Mouse (Mus musculus): Measurements from ENCODE around the gene Sult6b2. TPM values are rescaled to one million over a fixed set of nuclear protein-coding genes. Genes with fewer than 3 reads are reported as not detected.

Sult6b2 gene
- polyA plus RNA-seq, 1 experiment from 2014 or later = 53.2 TPM

DNA sequence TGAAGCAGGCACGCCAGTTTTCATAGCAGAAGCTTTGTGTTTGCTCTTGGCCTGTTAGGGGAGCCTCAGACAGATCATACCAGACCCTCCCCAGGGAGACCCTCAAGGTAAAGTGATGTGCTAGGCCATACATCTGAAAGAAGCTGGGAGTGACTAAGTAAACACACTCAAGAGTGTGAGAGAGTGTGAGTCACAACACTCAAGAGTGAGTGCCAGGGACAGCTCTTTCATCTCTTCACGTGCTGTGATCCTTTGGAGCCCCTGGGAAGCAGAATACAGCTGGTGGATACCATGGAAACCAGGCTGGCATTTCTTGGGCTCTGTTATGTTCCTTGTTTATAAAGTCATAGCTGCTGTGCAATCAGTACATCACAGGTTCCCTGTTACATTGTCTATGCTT lies 39.4 kb downstream of the Sult6b2 start:
- no peak for ATAC-seq
- H3K4me2 ChIP-seq (replicated peaks; ENCODE audit: low read depth) = no peak overlapping the region
- no peak overlapping the region for H3K9ac ChIP-seq (ENCODE audit: low read depth, low read length)
- WGBS = 77% methylated on average over 2 of the region's 2 CpGs
- H3K4me3 ChIP-seq (ENCODE audit: low read depth, low read length) = no peak overlapping the region
- TF ChIP-seq CTCF (IDR thresholded peaks at IDR 0.05; ENCODE audit: low read depth) = no peak
- H3K36me3 ChIP-seq (ENCODE audit: control insufficient read depth, insufficient read depth) = peaks cover 72% of the 10 kb centered on the region
- no peak overlapping the region for H3K27ac ChIP-seq (ENCODE audit: low read depth, low read length)
- no peaks in the 10 kb centered on the region for H3K9me3 ChIP-seq (ENCODE audit: control insufficient read depth)
- H3K4me1 ChIP-seq (replicated peaks; ENCODE audit: control insufficient read depth, insufficient read depth, low read length) = no peaks in the 10 kb centered on the region
- no peaks in the 10 kb centered on the region for H3K27me3 ChIP-seq (replicated peaks; ENCODE audit: control insufficient read depth, insufficient read depth, low read length)

DNA sequence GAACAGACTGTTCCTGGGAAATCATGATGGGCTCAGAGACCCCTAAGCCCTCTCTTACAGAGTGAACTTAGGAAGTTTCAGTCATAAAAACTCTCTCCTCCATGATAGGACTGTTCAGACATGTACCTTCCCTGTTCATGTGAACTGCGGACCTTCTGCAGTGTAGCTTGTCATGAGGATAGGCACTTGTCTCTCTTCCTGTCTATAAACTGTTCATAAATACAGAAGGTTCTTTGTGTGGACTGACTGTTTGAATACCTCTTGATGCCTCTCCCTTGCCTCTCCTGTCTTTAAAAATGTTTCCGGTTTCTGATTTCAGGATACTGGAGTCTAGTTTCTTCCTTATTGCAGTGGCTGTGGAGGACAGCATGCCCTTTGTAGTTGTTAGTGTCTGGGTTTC lies 44.7 kb downstream of the Sult6b2 start:
- Histone ChIP-seq H3K36me3 (ENCODE audit: control insufficient read depth, insufficient read depth) (peaks cover 21% of the 10 kb centered on the region), H3K4me1 (replicated peaks; ENCODE audit: control insufficient read depth, insufficient read depth, low read length) (peaks cover 11% of the 10 kb centered on the region; the same call in 1 of the 2 replicates), H3K27ac (ENCODE audit: low read depth, low read length) (peak overlapping the region; percentile 81), H3K4me3 (ENCODE audit: low read depth, low read length) (no peak overlapping the region), H3K27me3 (replicated peaks; ENCODE audit: control insufficient read depth, insufficient read depth, low read length) (no peaks in the 10 kb centered on the region), H3K9ac (ENCODE audit: low read depth, low read length) (no peak overlapping the region), H3K4me2 (replicated peaks; ENCODE audit: low read depth) (no peak overlapping the region; the same call in 1 of the 2 replicates), H3K9me3 (ENCODE audit: control insufficient read depth) (no peaks in the 10 kb centered on the region)
- no peak for TF ChIP-seq CTCF (IDR thresholded peaks at IDR 0.05; ENCODE audit: low read depth)
- WGBS = 43% methylated on average over 2 of the region's 2 CpGs
- ATAC-seq = peak; percentile 66

DNA sequence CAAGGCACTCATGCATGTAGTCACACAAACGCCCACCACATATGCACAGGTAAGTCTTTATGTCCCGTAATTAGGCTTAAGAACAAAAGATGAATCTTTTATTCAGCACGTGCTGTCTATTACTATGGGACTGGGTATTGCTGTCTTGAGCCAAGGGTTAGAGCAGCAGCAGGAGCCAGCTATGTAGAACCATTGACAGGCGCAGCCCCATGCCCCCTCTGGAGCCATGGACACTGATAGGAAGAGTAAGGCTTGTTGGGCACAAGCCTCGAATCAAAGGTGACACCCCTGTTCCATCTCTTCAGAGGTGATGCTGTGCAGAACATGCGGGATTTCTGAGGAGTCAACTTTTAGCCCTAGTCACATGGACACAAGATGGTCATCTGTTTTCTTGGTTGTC lies 45.7 kb downstream of the Sult6b2 start:
- peak overlapping the region; percentile 81; the same call in 1 of the 2 replicates for H3K27ac ChIP-seq (ENCODE audit: low read depth, low read length)
- H3K9me3 ChIP-seq (ENCODE audit: control insufficient read depth) = no peaks in the 10 kb centered on the region
- WGBS = 87% methylated on average over 6 of the region's 6 CpGs
- TF ChIP-seq CTCF (IDR thresholded peaks at IDR 0.05; ENCODE audit: low read depth) = no peak
- H3K27me3 ChIP-seq (replicated peaks; ENCODE audit: control insufficient read depth, insufficient read depth, low read length) = no peaks in the 10 kb centered on the region
- no peak overlapping the region for H3K9ac ChIP-seq (ENCODE audit: low read depth, low read length)
- H3K36me3 ChIP-seq (ENCODE audit: control insufficient read depth, insufficient read depth) = peaks cover 16% of the 10 kb centered on the region; the same call in 1 of the 2 replicates
- no peak overlapping the region for H3K4me3 ChIP-seq (ENCODE audit: low read depth, low read length)
- no peak for ATAC-seq
- peak overlapping the region; percentile 80 for H3K4me2 ChIP-seq (replicated peaks; ENCODE audit: low read depth)
- peaks cover 11% of the 10 kb centered on the region; the same call in 1 of the 2 replicates for H3K4me1 ChIP-seq (replicated peaks; ENCODE audit: control insufficient read depth, insufficient read depth, low read length)

DNA sequence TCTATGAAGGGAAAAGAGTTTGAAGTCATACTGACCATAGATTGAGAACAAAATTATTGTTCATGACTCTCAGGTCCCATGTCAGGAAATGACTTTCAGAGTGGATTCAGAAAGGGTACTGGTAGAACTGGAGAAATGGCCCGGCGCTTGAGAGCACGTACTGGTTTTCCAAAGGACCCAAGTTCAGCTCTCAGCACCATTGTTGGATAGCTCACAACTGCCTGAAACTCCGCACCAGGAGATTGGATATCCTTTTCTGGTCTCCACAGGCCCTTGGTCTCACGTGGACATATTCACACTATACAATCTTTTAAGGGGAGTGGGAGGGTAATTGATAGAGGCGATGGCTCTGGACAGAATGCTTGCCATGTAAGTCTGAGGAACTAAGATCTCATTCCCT lies 46.3 kb downstream of the Sult6b2 start:
- 79% methylated on average over 6 of the region's 6 CpGs for WGBS
- peak overlapping the region; percentile 80 for H3K4me2 ChIP-seq (replicated peaks; ENCODE audit: low read depth)
- H3K36me3 ChIP-seq (ENCODE audit: control insufficient read depth, insufficient read depth) = peaks cover 13% of the 10 kb centered on the region; the same call in 1 of the 2 replicates
- no peaks in the 10 kb centered on the region for H3K9me3 ChIP-seq (ENCODE audit: control insufficient read depth)
- TF ChIP-seq CTCF (IDR thresholded peaks at IDR 0.05; ENCODE audit: low read depth) = no peak
- peaks cover 11% of the 10 kb centered on the region; the same call in 1 of the 2 replicates for H3K4me1 ChIP-seq (replicated peaks; ENCODE audit: control insufficient read depth, insufficient read depth, low read length)
- H3K9ac ChIP-seq (ENCODE audit: low read depth, low read length) = no peak overlapping the region
- peak overlapping the region; percentile 81 for H3K27ac ChIP-seq (ENCODE audit: low read depth, low read length)
- peak overlapping the region; percentile 85 for H3K4me3 ChIP-seq (ENCODE audit: low read depth, low read length)
- no peak for ATAC-seq
- H3K27me3 ChIP-seq (replicated peaks; ENCODE audit: control insufficient read depth, insufficient read depth, low read length) = no peaks in the 10 kb centered on the region

DNA sequence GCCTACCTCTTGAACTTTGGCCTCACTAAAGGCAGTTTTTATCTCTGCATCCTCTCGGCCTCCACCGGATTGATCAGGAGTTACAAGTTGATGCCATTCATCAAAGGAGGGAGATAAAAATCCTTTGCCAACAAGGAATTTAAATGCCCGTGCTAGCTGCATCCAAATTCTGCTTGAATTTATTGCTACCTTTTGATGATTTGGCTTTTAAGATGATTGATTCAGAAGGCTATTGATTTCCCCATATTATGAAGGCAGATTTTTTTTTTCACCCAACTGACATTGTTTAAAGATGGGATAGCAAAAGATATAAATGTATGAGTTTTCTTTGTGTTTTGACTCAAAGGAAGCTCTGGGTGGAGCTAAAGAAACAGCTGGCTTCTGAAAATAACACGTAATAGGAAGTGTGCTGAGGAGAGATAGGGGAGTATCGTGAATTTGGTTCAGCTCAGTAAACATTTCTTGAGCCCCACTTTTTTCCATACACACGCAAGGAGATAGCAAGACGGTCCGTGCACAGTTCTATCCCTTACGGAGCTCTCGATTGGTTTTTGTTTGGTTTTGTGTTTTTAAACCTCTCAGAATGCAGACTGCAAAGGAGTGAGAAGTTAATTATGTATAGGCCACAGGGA lies 46.9 kb downstream of the Sult6b2 start:
- Histone ChIP-seq H3K9ac (ENCODE audit: low read depth, low read length) (peak overlapping the region; percentile 96; the same call in 1 of the 2 replicates), H3K36me3 (ENCODE audit: control insufficient read depth, insufficient read depth) (peaks cover 13% of the 10 kb centered on the region; the same call in 1 of the 2 replicates), H3K4me3 (ENCODE audit: low read depth, low read length) (peak overlapping the region; percentile 85), H3K27me3 (replicated peaks; ENCODE audit: control insufficient read depth, insufficient read depth, low read length) (no peaks in the 10 kb centered on the region), H3K4me2 (replicated peaks; ENCODE audit: low read depth) (peak overlapping the region; percentile 80), H3K4me1 (replicated peaks; ENCODE audit: control insufficient read depth, insufficient read depth, low read length) (peaks cover 11% of the 10 kb centered on the region; the same call in 1 of the 2 replicates), H3K27ac (ENCODE audit: low read depth, low read length) (peak overlapping the region; percentile 98), H3K9me3 (ENCODE audit: control insufficient read depth) (no peaks in the 10 kb centered on the region)
- 11% methylated on average over 10 of the region's 10 CpGs for WGBS
- ATAC-seq = no peak
- no peak for TF ChIP-seq CTCF (IDR thresholded peaks at IDR 0.05; ENCODE audit: low read depth)

DNA sequence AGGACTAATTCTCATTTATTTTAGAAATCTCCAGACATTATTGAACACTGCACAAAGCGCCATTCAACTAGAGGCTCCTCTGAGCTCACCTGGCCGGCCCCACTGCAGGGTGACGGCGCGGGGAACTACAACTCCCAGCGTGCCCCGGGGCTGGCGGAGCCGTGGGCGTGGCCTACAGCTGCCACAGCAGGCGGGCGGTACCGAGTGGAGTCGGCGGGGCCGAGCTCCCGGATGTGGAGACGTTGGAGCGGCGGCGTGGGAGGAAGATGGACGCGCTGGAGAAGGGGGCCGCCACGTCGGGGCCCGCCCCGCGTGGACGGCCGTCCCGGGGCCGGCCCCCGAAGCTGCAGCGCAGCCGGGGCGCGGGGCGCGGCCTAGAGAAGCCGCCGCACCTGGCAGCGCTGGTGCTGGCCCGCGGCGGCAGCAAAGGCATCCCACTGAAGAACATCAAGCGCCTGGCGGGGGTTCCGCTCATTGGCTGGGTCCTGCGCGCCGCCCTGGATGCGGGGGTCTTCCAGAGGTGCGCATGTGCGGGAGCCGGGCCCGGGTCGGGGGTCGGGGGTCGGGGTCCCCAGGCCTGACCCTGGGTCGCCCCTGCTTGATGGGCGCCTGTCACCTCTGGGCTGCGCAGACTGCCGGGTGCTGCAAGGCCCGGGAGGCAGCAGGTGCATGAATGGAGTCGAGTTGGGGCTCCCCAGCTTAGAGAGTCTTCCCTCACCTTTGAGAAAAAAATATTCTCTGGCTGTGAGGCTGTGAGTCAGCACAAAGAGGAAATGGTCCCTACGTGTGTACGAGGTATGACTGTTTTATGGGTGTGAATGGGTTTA lies 47.6 kb downstream of the Sult6b2 start, which contains the start of gene Cmas:
TSS of gene Cmas (plus strand) at position 180 of the 827 bp plus-strand sequence.
- peak within 1 kb of the TSS; percentile 96 for H3K9ac ChIP-seq (ENCODE audit: low read depth, low read length)
- H3K27me3 ChIP-seq (replicated peaks; ENCODE audit: control insufficient read depth, insufficient read depth, low read length) = no peaks in the 10 kb centered on the region
- WGBS = 1% methylated on average over 56 of the region's 68 CpGs
- no peaks in the 10 kb centered on the region for H3K9me3 ChIP-seq (ENCODE audit: control insufficient read depth)
- ATAC-seq = peak; percentile 86
- H3K36me3 ChIP-seq (ENCODE audit: control insufficient read depth, insufficient read depth) = peaks cover 6% of the 10 kb centered on the region; the same call in 1 of the 2 replicates
- peak within 1 kb of the TSS; percentile 98 for H3K27ac ChIP-seq (ENCODE audit: low read depth, low read length)
- H3K4me1 ChIP-seq (replicated peaks; ENCODE audit: control insufficient read depth, insufficient read depth, low read length) = peaks cover 11% of the 10 kb centered on the region; the same call in 1 of the 2 replicates
- 0 out of 2 replicates have a peak, but pooled peaks have one; percentile 1 for TF ChIP-seq CTCF (IDR thresholded peaks at IDR 0.05; ENCODE audit: low read depth)
- H3K4me3 ChIP-seq (ENCODE audit: low read depth, low read length) = peak within 1 kb of the TSS; percentile 85
- peak within 1 kb of the TSS; percentile 80 for H3K4me2 ChIP-seq (replicated peaks; ENCODE audit: low read depth)

Measured in intestine, postnatal 0 days (tissue).